Mouse (Mus musculus): ENCODE measurements around the gene Pde3a. TPM values are rescaled to one million over a fixed set of nuclear protein-coding genes. Genes with fewer than 3 reads are reported as not detected.

The Pde3a gene
- polyA plus RNA-seq, 1 experiment from 2014 or later = 1.0 TPM

GRCm38 (mm10) chr6:141405496-141405895 lies 156.4 kb downstream of the Pde3a start:
- Histone ChIP-seq H3K27me3 (no peaks in the 10 kb centered on the region), H3K4me1 (replicated peaks) (no peaks in the 10 kb centered on the region), H3K36me3 (replicated peaks) (no peaks in the 10 kb centered on the region), H3K9ac (no peak overlapping the region), H3K9me3 (replicated peaks) (no peaks in the 10 kb centered on the region), H3K4me2 (no peak overlapping the region), H3K4me3 (replicated peaks) (no peak overlapping the region), H3K27ac (replicated peaks) (no peak overlapping the region)
- ATAC-seq (ENCODE audit: insufficient read depth) = no peak
- WGBS (ENCODE audit: insufficient replicate concordance) = 51% methylated on average over 5 of the region's 5 CpGs

GRCm38 (mm10) chr6:141408758-141409157 lies 159.7 kb downstream of the Pde3a start:
- H3K9me3 ChIP-seq (replicated peaks) = no peaks in the 10 kb centered on the region
- no peak overlapping the region for H3K4me2 ChIP-seq
- no peak overlapping the region for H3K4me3 ChIP-seq (replicated peaks)
- WGBS (ENCODE audit: insufficient replicate concordance) = 73% methylated on average over 4 of the region's 4 CpGs
- no peak overlapping the region for H3K27ac ChIP-seq (replicated peaks)
- H3K27me3 ChIP-seq = no peaks in the 10 kb centered on the region
- H3K4me1 ChIP-seq (replicated peaks) = no peaks in the 10 kb centered on the region
- H3K36me3 ChIP-seq (replicated peaks) = no peaks in the 10 kb centered on the region
- no peak overlapping the region for H3K9ac ChIP-seq
- no peak for ATAC-seq (ENCODE audit: insufficient read depth)

GRCm38 (mm10) chr6:141410836-141411235 lies 161.8 kb downstream of the Pde3a start:
- Histone ChIP-seq H3K4me3 (replicated peaks) (no peak overlapping the region), H3K4me1 (replicated peaks) (no peaks in the 10 kb centered on the region), H3K36me3 (replicated peaks) (no peaks in the 10 kb centered on the region), H3K4me2 (no peak overlapping the region), H3K9ac (no peak overlapping the region), H3K27ac (replicated peaks) (no peak overlapping the region), H3K9me3 (replicated peaks) (no peaks in the 10 kb centered on the region), H3K27me3 (no peaks in the 10 kb centered on the region)
- no peak for ATAC-seq (ENCODE audit: insufficient read depth)
- 73% methylated on average over 5 of the region's 5 CpGs for WGBS (ENCODE audit: insufficient replicate concordance)

- WGBS (ENCODE audit: insufficient replicate concordance) = 69% methylated on average over 6 of the region's 6 CpGs
- Histone ChIP-seq H3K9me3 (replicated peaks) (no peaks in the 10 kb centered on the region), H3K9ac (no peak overlapping the region), H3K4me2 (no peak overlapping the region), H3K27me3 (no peaks in the 10 kb centered on the region), H3K4me3 (replicated peaks) (no peak overlapping the region), H3K4me1 (replicated peaks) (no peaks in the 10 kb centered on the region), H3K27ac (replicated peaks) (no peak overlapping the region), H3K36me3 (replicated peaks) (no peaks in the 10 kb centered on the region)
- ATAC-seq (ENCODE audit: insufficient read depth) = no peak
Observed at GRCm38 (mm10) chr6:141425114-141425513, 176.0 kb downstream of the Pde3a start.

GRCm38 (mm10) chr6:141428587-141428986 lies 179.5 kb downstream of the Pde3a start:
- WGBS (ENCODE audit: insufficient replicate concordance) = 71% methylated on average over 4 of the region's 4 CpGs
- H3K4me3 ChIP-seq (replicated peaks) = no peak overlapping the region
- no peaks in the 10 kb centered on the region for H3K36me3 ChIP-seq (replicated peaks)
- no peak overlapping the region for H3K27ac ChIP-seq (replicated peaks)
- H3K4me1 ChIP-seq (replicated peaks) = no peaks in the 10 kb centered on the region
- ATAC-seq (ENCODE audit: insufficient read depth) = no peak
- H3K9ac ChIP-seq = no peak overlapping the region
- H3K27me3 ChIP-seq = no peaks in the 10 kb centered on the region
- no peaks in the 10 kb centered on the region for H3K9me3 ChIP-seq (replicated peaks)
- no peak overlapping the region for H3K4me2 ChIP-seq

DNA sequence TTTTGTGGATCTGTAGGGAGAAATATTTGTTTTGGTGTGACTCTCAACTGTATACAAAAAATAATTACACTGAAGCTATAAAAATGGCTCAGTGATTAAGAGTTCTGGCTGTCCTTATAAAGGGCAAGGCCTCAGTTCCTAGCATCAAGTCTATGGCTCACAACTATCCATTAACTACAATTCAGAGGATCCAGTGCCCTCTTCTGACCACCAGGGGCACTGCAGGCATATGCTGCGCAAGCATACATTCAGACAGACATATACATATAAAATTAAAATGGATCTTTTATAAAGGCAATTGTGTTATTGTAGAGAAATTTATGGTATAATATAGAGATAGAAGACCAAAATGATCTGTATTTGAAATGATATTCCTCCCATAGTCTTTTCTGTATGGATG lies 181.1 kb downstream of the Pde3a start:
- H3K27me3 ChIP-seq = no peaks in the 10 kb centered on the region

GRCm38 (mm10) chr6:141432271-141432974 lies 183.4 kb downstream of the Pde3a start:
- no peak for ATAC-seq (ENCODE audit: insufficient read depth)
- Histone ChIP-seq H3K27ac (replicated peaks) (no peak overlapping the region), H3K4me2 (no peak overlapping the region), H3K9ac (no peak overlapping the region), H3K4me1 (replicated peaks) (no peaks in the 10 kb centered on the region), H3K36me3 (replicated peaks) (no peaks in the 10 kb centered on the region), H3K4me3 (replicated peaks) (no peak overlapping the region), H3K9me3 (replicated peaks) (no peaks in the 10 kb centered on the region), H3K27me3 (no peaks in the 10 kb centered on the region)
- 70% methylated on average over 13 of the region's 13 CpGs for WGBS (ENCODE audit: insufficient replicate concordance)

More for the DNA sequence above, 181.1 kb downstream of the Pde3a start:
- Histone ChIP-seq H3K4me3 (replicated peaks) (no peak overlapping the region), H3K9me3 (replicated peaks) (no peaks in the 10 kb centered on the region), H3K9ac (no peak overlapping the region), H3K36me3 (replicated peaks) (no peaks in the 10 kb centered on the region), H3K4me2 (no peak overlapping the region), H3K4me1 (replicated peaks) (no peaks in the 10 kb centered on the region), H3K27ac (replicated peaks) (no peak overlapping the region)
- 77% methylated on average over 1 of the region's 1 CpGs for WGBS (ENCODE audit: insufficient replicate concordance)
- ATAC-seq (ENCODE audit: insufficient read depth) = no peak

DNA sequence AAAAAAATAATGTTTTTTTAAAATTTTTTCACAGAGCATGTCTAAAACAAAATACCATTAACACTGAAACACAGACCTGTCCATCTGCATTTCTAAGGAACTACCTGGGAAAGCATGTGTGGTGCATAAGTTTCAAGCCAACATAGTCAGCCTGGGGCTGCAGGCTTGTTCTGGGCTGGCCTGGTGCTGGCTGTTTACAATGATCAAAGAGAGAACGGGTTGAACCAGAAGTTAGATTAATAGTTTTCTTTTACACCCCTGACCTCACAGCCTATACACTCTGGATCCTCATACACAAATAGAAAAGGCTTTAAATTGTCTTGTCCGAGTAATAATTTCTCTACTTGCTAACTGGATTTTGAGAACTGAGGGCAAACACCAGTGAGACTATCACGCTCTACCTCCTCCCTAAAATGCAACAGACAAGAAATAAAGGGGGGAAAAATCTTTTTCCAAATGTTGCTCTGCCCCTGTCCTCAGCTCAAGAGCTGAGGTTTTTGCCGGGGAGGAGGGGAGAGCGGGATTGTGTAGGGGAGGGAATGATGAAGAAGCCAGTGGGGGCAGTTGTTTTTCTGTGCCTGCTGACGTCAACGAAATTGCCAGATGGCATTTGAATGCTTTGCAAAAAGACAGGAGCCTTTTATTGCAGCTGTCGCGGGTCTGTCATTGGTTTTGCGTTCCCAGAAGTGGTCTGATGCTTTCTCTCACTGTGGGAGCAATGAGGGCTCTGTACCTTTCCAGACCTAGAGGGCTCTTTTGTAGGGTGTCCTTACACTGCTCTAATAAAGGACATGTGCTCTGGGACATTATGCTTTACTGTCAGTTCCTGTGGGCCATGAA lies 185.1 kb downstream of the Pde3a start:
- 52% methylated on average over 10 of the region's 10 CpGs for WGBS (ENCODE audit: insufficient replicate concordance)
- no peak overlapping the region for H3K27ac ChIP-seq (replicated peaks)
- no peaks in the 10 kb centered on the region for H3K27me3 ChIP-seq
- H3K9me3 ChIP-seq (replicated peaks) = no peaks in the 10 kb centered on the region
- H3K4me3 ChIP-seq (replicated peaks) = no peak overlapping the region
- no peak for ATAC-seq (ENCODE audit: insufficient read depth)
- H3K4me1 ChIP-seq (replicated peaks) = no peaks in the 10 kb centered on the region
- no peak overlapping the region for H3K4me2 ChIP-seq
- no peaks in the 10 kb centered on the region for H3K36me3 ChIP-seq (replicated peaks)
- H3K9ac ChIP-seq = no peak overlapping the region

GRCm38 (mm10) chr6:141435160-141435559 lies 186.1 kb downstream of the Pde3a start:
- Histone ChIP-seq H3K4me2 (no peak overlapping the region), H3K36me3 (replicated peaks) (no peaks in the 10 kb centered on the region), H3K27me3 (no peaks in the 10 kb centered on the region), H3K4me1 (replicated peaks) (no peaks in the 10 kb centered on the region), H3K27ac (replicated peaks) (no peak overlapping the region), H3K4me3 (replicated peaks) (no peak overlapping the region), H3K9ac (no peak overlapping the region), H3K9me3 (replicated peaks) (no peaks in the 10 kb centered on the region)
- no peak for ATAC-seq (ENCODE audit: insufficient read depth)
- 67% methylated on average over 4 of the region's 4 CpGs for WGBS (ENCODE audit: insufficient replicate concordance)

GRCm38 (mm10) chr6:141439965-141440364 lies 190.9 kb downstream of the Pde3a start:
- Histone ChIP-seq H3K27ac (replicated peaks) (no peak overlapping the region), H3K36me3 (replicated peaks) (no peaks in the 10 kb centered on the region), H3K4me3 (replicated peaks) (no peak overlapping the region), H3K4me2 (no peak overlapping the region), H3K9ac (no peak overlapping the region), H3K9me3 (replicated peaks) (no peaks in the 10 kb centered on the region), H3K4me1 (replicated peaks) (no peaks in the 10 kb centered on the region), H3K27me3 (no peaks in the 10 kb centered on the region)
- ATAC-seq (ENCODE audit: insufficient read depth) = no peak
- 35% methylated on average over 3 of the region's 3 CpGs for WGBS (ENCODE audit: insufficient replicate concordance)

GRCm38 (mm10) chr6:141447547-141447946 lies 198.5 kb downstream of the Pde3a start:
- no peaks in the 10 kb centered on the region for H3K27me3 ChIP-seq
- no peak overlapping the region for H3K27ac ChIP-seq (replicated peaks)
- no peak overlapping the region for H3K4me3 ChIP-seq (replicated peaks)
- ATAC-seq (ENCODE audit: insufficient read depth) = no peak
- no peaks in the 10 kb centered on the region for H3K36me3 ChIP-seq (replicated peaks)
- 5% methylated on average over 3 of the region's 3 CpGs for WGBS (ENCODE audit: insufficient replicate concordance)
- H3K4me2 ChIP-seq = no peak overlapping the region
- no peaks in the 10 kb centered on the region for H3K4me1 ChIP-seq (replicated peaks)
- H3K9ac ChIP-seq = no peak overlapping the region
- H3K9me3 ChIP-seq (replicated peaks) = no peaks in the 10 kb centered on the region
